Mouse (Mus musculus) liver, embryonic 15.5 days (tissue): ENCODE data around the gene Lhx1. TPM values are rescaled to one million over a fixed set of nuclear protein-coding genes. Genes with fewer than 3 reads are reported as not detected.

ENCODE experiments used
- ATAC-seq: fragments of 200-750 bp; cut with Nextera tagmentation; 2 replicates; pipeline ENCODE4 v1.8.0; 2017; ENCODE audit warnings: moderate number of reproducible peaks, mild to moderate bottlenecking, moderate library complexity; ENCODE audit not compliant: insufficient read depth
- H3K27ac ChIP-seq: fragments of 300-500 bp; sonication (generic); replicated peaks from 2 replicates; pipeline ENCODE4 v1.5.1; 2015; ENCODE audit warnings: mild to moderate bottlenecking, inconsistent platforms
- H3K27me3 ChIP-seq: fragments of 300-500 bp; sonication (generic); 2 replicates; pipeline ENCODE4 v1.6.1; 2015; ENCODE audit warnings: mild to moderate bottlenecking, inconsistent platforms
- H3K36me3 ChIP-seq: fragments of 300-500 bp; sonication (generic); replicated peaks from 2 replicates; pipeline ENCODE4 v1.6.1; 2015; ENCODE audit warnings: moderate library complexity, mild to moderate bottlenecking, inconsistent platforms
- H3K4me1 ChIP-seq: fragments of 300-500 bp; sonication (generic); replicated peaks from 2 replicates; pipeline ENCODE4 v1.6.1; 2015; ENCODE audit warnings: inconsistent platforms
- H3K4me2 ChIP-seq: fragments of 300-500 bp; sonication (generic); 2 replicates; pipeline ENCODE4 v1.6.1; 2015; ENCODE audit warnings: moderate library complexity, mild to moderate bottlenecking, inconsistent platforms
- H3K4me3 ChIP-seq: fragments of 300-500 bp; sonication (generic); replicated peaks from 2 replicates; pipeline ENCODE4 v1.5.1; 2015; ENCODE audit warnings: mild to moderate bottlenecking, inconsistent platforms
- H3K9ac ChIP-seq: fragments of 300-500 bp; sonication (generic); 2 replicates; pipeline ENCODE4 v1.6.1; 2015; ENCODE audit warnings: moderate library complexity, mild to moderate bottlenecking, inconsistent platforms
- H3K9me3 ChIP-seq: fragments of 300-500 bp; sonication (generic); replicated peaks from 2 replicates; pipeline ENCODE4 v1.6.1; 2016; ENCODE audit warnings: inconsistent platforms
- whole genome bisulfite sequencing: fragments of 180-500 bp; shearing (Covaris S2); methylation state at CpG from one replicate; pipeline ENCODE4 v1.1.7; 2015; ENCODE audit warnings: mixed read lengths; ENCODE audit not compliant: insufficient replicate concordance; 5-methylcytosine and 5-hydroxymethylcytosine counted together
- polyA plus RNA-seq: library from polyadenylated mRNA; unstranded; fragments of >200 nt; fragmentation: Nextera tagmentation; extraction: Ambion mirVana; gene quantifications from 2 replicates; pipeline ENCODE4 v1.2.1, GENCODE M21; 2015

Gene Lhx1
- polyA plus RNA-seq = 0.05 TPM in 1 of 2 replicates, not detected in the other

- WGBS = under 1% methylated on average over 64 of the region's 64 CpGs
- no peak within 1 kb of the TSS for H3K9ac ChIP-seq
- peaks cover 100% of the 10 kb centered on the region for H3K27me3 ChIP-seq
These were observed at the start of gene Lhx1 for GRCm38 (mm10) chr11:84525421-84526274. Gene Lhx1 (minus strand): TSS chr11:84525535.

GRCm38 (mm10) chr11:84574834-84575233 is 49.5 kb upstream of the Lhx1 start:
- H3K9ac ChIP-seq = no peak overlapping the region
- WGBS = 55% methylated on average over 8 of the region's 8 CpGs
- no peaks in the 10 kb centered on the region for H3K36me3 ChIP-seq
- H3K9me3 ChIP-seq = no peaks in the 10 kb centered on the region
- ATAC-seq = no peak
- peaks cover 35% of the 10 kb centered on the region for H3K27me3 ChIP-seq
- no peak overlapping the region for H3K27ac ChIP-seq
- H3K4me2 ChIP-seq = no peak overlapping the region
- no peaks in the 10 kb centered on the region for H3K4me1 ChIP-seq
- H3K4me3 ChIP-seq = no peak overlapping the region

More at GRCm38 (mm10) chr11:84525421-84526274, at the start of gene Lhx1:
- ATAC-seq = no peak
- Histone ChIP-seq H3K27ac (no peak within 1 kb of the TSS), H3K9me3 (no peaks in the 10 kb centered on the region), H3K4me1 (peaks cover 33% of the 10 kb centered on the region), H3K4me3 (peak within 1 kb of the TSS; percentile 40), H3K4me2 (peak within 1 kb of the TSS; percentile 58), H3K36me3 (no peaks in the 10 kb centered on the region)

GRCm38 (mm10) chr11:84573637-84574036 is 48.3 kb upstream of the Lhx1 start:
- WGBS = 55% methylated on average over 8 of the region's 8 CpGs
- Histone ChIP-seq H3K4me3 (no peak overlapping the region), H3K9ac (no peak overlapping the region), H3K4me1 (no peaks in the 10 kb centered on the region), H3K4me2 (no peak overlapping the region), H3K36me3 (no peaks in the 10 kb centered on the region), H3K27me3 (peaks cover 29% of the 10 kb centered on the region), H3K9me3 (no peaks in the 10 kb centered on the region), H3K27ac (no peak overlapping the region)
- ATAC-seq = no peak

GRCm38 (mm10) chr11:84570812-84571211 is 45.5 kb upstream of the Lhx1 start:
- H3K4me3 ChIP-seq = no peak overlapping the region
- whole genome bisulfite sequencing = 46% methylated on average over 5 of the region's 5 CpGs
- ATAC-seq = no peak
- H3K27ac ChIP-seq = no peak overlapping the region
- no peak overlapping the region for H3K9ac ChIP-seq
- H3K27me3 ChIP-seq = peaks cover 38% of the 10 kb centered on the region
- H3K36me3 ChIP-seq = no peaks in the 10 kb centered on the region
- H3K4me2 ChIP-seq = no peak overlapping the region
- H3K4me1 ChIP-seq = no peaks in the 10 kb centered on the region
- H3K9me3 ChIP-seq = no peaks in the 10 kb centered on the region

GRCm38 (mm10) chr11:84570392-84570791 is 45.1 kb upstream of the Lhx1 start:
- H3K9ac ChIP-seq = no peak overlapping the region
- ATAC-seq = no peak
- WGBS = 56% methylated on average over 12 of the region's 12 CpGs

GRCm38 (mm10) chr11:84569052-84569751 is 43.9 kb upstream of the Lhx1 start:
- Histone ChIP-seq H3K4me3 (no peak overlapping the region), H3K36me3 (no peaks in the 10 kb centered on the region), H3K4me1 (no peaks in the 10 kb centered on the region), H3K9ac (no peak overlapping the region), H3K27ac (no peak overlapping the region), H3K27me3 (peaks cover 45% of the 10 kb centered on the region), H3K4me2 (no peak overlapping the region), H3K9me3 (no peaks in the 10 kb centered on the region)
- ATAC-seq = no peak
- WGBS = 29% methylated on average over 7 of the region's 8 CpGs

More at GRCm38 (mm10) chr11:84570392-84570791, 45.1 kb upstream of the Lhx1 start:
- Histone ChIP-seq H3K36me3 (no peaks in the 10 kb centered on the region), H3K27me3 (peaks cover 42% of the 10 kb centered on the region), H3K27ac (no peak overlapping the region), H3K9me3 (no peaks in the 10 kb centered on the region), H3K4me2 (no peak overlapping the region), H3K4me3 (no peak overlapping the region), H3K4me1 (no peaks in the 10 kb centered on the region)

GRCm38 (mm10) chr11:84568482-84568881 is 43.1 kb upstream of the Lhx1 start:
- no peaks in the 10 kb centered on the region for H3K36me3 ChIP-seq
- H3K9ac ChIP-seq = no peak overlapping the region
- H3K4me3 ChIP-seq = no peak overlapping the region
- H3K27me3 ChIP-seq = peaks cover 47% of the 10 kb centered on the region
- no peaks in the 10 kb centered on the region for H3K4me1 ChIP-seq
- WGBS = 30% methylated on average over 5 of the region's 5 CpGs
- H3K9me3 ChIP-seq = no peaks in the 10 kb centered on the region
- H3K27ac ChIP-seq = no peak overlapping the region
- ATAC-seq = no peak
- no peak overlapping the region for H3K4me2 ChIP-seq

GRCm38 (mm10) chr11:84566691-84567090 is 41.4 kb upstream of the Lhx1 start:
- H3K9ac ChIP-seq = no peak overlapping the region
- no peak overlapping the region for H3K4me2 ChIP-seq
- peaks cover 56% of the 10 kb centered on the region for H3K27me3 ChIP-seq
- H3K9me3 ChIP-seq = no peaks in the 10 kb centered on the region
- 36% methylated on average over 8 of the region's 8 CpGs for WGBS
- H3K36me3 ChIP-seq = no peaks in the 10 kb centered on the region
- no peak overlapping the region for H3K4me3 ChIP-seq
- no peak overlapping the region for H3K27ac ChIP-seq
- ATAC-seq = no peak
- H3K4me1 ChIP-seq = no peaks in the 10 kb centered on the region

- Histone ChIP-seq H3K4me2 (no peak overlapping the region), H3K9ac (no peak overlapping the region), H3K4me3 (no peak overlapping the region), H3K27ac (no peak overlapping the region), H3K4me1 (no peaks in the 10 kb centered on the region), H3K36me3 (no peaks in the 10 kb centered on the region), H3K27me3 (peaks cover 49% of the 10 kb centered on the region), H3K9me3 (no peaks in the 10 kb centered on the region)
- 55% methylated on average over 3 of the region's 3 CpGs for WGBS
- no peak for ATAC-seq
These were observed 39.9 kb upstream of the Lhx1 start for GRCm38 (mm10) chr11:84565224-84565623.

GRCm38 (mm10) chr11:84563360-84563759 is 38.0 kb upstream of the Lhx1 start:
- Histone ChIP-seq H3K9me3 (no peaks in the 10 kb centered on the region), H3K36me3 (no peaks in the 10 kb centered on the region), H3K9ac (no peak overlapping the region), H3K4me2 (no peak overlapping the region), H3K4me1 (no peaks in the 10 kb centered on the region), H3K4me3 (no peak overlapping the region), H3K27ac (no peak overlapping the region), H3K27me3 (peaks cover 46% of the 10 kb centered on the region)
- ATAC-seq = no peak
- 40% methylated on average over 7 of the region's 7 CpGs for WGBS

GRCm38 (mm10) chr11:84562758-84563347 is 37.5 kb upstream of the Lhx1 start:
- ATAC-seq = no peak
- Histone ChIP-seq H3K27ac (no peak overlapping the region), H3K4me2 (no peak overlapping the region), H3K4me1 (no peaks in the 10 kb centered on the region), H3K27me3 (peaks cover 41% of the 10 kb centered on the region), H3K9me3 (no peaks in the 10 kb centered on the region), H3K9ac (no peak overlapping the region), H3K36me3 (no peaks in the 10 kb centered on the region), H3K4me3 (no peak overlapping the region)
- 27% methylated on average over 9 of the region's 9 CpGs for WGBS
